Mouse (Mus musculus): Measurements from ENCODE around the gene Gorab. TPM values are rescaled to one million over a fixed set of nuclear protein-coding genes. Genes with fewer than 3 reads are reported as not detected.

The Gorab gene
- 14.5 and 14.9 TPM in 2 replicates for polyA plus RNA-seq (2015; fragmentation: Nextera tagmentation; extraction: Ambion mirVana)

DNA sequence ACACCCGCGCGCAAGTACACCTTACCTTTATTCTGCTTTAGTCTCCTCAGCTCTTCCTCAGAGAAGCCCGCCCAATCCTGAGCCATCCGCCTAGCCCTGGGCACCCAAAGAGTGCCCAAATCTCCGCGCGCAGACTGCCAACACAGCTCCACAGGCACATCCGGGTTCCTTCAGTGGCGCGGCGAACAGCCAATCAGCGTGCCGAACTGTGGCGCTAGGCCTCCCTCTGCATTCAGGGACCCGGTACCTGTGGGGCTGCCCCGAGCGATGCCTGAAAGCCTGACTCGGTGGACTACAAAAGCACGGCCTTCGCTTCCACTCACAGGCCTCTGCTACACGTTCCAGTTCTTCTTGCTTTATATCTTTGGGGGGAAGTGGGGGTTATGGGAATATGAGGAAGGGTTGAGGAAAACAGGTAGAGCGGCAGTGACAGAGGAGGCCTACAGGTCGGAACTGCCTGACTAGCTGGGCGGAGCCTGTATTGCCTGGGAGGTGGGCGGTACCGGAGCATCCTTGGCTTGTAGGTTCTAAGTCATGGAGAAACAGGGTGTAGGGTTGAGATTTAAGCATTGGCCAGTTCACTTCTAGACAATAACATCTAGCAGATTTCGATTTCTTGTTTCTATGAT, at the start of gene Gorab:
TSS of gene Gorab (minus strand) at position 172 of the 629 bp plus-strand sequence.

Other genes with a start within 250 kb of the Gorab start
- 5.7 and 6.3 TPM in 2 replicates for gene Prrx1, start 90.0 kb downstream of the Gorab start, polyA plus RNA-seq (2015; fragmentation: Nextera tagmentation; extraction: Ambion mirVana)

Measured in neural tube, postnatal 0 days (tissue).